Mouse (Mus musculus) bone marrow macrophage, adult 2 months (primary cell): ENCODE results near the gene Ahnak2.

ENCODE experiments used
- CTCF ChIP-seq: IDR thresholded peaks from 2 replicates; pipeline ENCODE4 v1.5.1; 2012; ENCODE audit warnings: low read depth, mild to moderate bottlenecking, low read length, moderate library complexity
- POLR2A ChIP-seq: IDR thresholded peaks from 2 replicates; pipeline ENCODE4 v1.6.1; 2012; ENCODE audit warnings: mild to moderate bottlenecking, low read depth, low read length, borderline replicate concordance

DNA sequence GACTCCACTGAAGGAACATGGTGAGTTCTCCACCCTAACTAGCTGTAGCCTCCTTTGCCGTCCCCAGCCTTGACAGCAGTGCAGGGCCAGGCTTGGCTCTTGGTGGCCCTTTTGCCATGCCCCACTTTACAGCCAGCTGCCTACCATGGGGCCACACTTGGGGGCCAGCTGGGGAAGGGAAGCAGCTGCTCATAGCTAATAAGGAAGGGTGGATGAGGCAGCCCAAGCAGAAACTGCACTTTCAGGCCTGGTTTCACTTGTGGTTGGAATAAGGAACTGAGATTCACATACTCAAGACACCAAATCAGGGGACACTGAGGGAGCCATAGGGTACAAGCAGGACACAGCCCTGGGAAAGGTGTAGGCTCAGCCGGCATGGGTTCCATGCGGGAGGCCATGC, 40.4 kb downstream of the Ahnak2 start:
- TF ChIP-seq CTCF (no peak), POLR2A (no peak)
